Mouse (Mus musculus) kidney, postnatal 25 days (tissue): ENCODE measurements around the gene Lsm12.

ENCODE experiments used
- DNase-seq, 2 experiments: peaks; one replicate each; pipeline ENCODE4 v3.0.0; 2021; ENCODE audit warnings: mixed read lengths in 2 of 2

Lsm12 gene

GRCm38 (mm10) chr11:102184646-102185495 lies at the start of gene Lsm12:
Lsm12 (minus strand) TSS chr11:102185296.
- DNase-seq = peak; percentile 96

GRCm38 (mm10) chr11:102230006-102230741 lies 45.1 kb upstream of the Lsm12 start, which contains the start of gene Hdac5:
Hdac5 (minus strand) TSS chr11:102230166.
- DNase-seq = peak; percentile 99 to 100

GRCm38 (mm10) chr11:102229331-102229953 lies 44.3 kb upstream of the Lsm12 start:
- no peak for DNase-seq

- DNase-seq = no peak
These were observed 43.7 kb upstream of the Lsm12 start for GRCm38 (mm10) chr11:102228646-102229268.

GRCm38 (mm10) chr11:102228191-102228545 lies 43.1 kb upstream of the Lsm12 start:
- no peak for DNase-seq

- DNase-seq = no peak
These were observed 42.4 kb upstream of the Lsm12 start for GRCm38 (mm10) chr11:102227270-102228190.

GRCm38 (mm10) chr11:102226067-102226978 lies 41.2 kb upstream of the Lsm12 start:
- no peak for DNase-seq

GRCm38 (mm10) chr11:102225221-102225620 lies 40.1 kb upstream of the Lsm12 start:
- DNase-seq = no peak

- peak; percentile 48 to 57 for DNase-seq
These were observed 39.6 kb upstream of the Lsm12 start for GRCm38 (mm10) chr11:102224686-102225085.

GRCm38 (mm10) chr11:102223166-102223565 lies 38.1 kb upstream of the Lsm12 start:
- peak; percentile 67 to 68 for DNase-seq

GRCm38 (mm10) chr11:102221954-102222351 lies 36.9 kb upstream of the Lsm12 start:
- DNase-seq = peak; percentile 65 to 85

- DNase-seq = no peak
These were observed 36.3 kb upstream of the Lsm12 start for GRCm38 (mm10) chr11:102221243-102221953.

- DNase-seq = peak in 1 of 2 experiments; percentile 54
These were observed 35.4 kb upstream of the Lsm12 start for GRCm38 (mm10) chr11:102220451-102220850.

GRCm38 (mm10) chr11:102219994-102220346 lies 34.9 kb upstream of the Lsm12 start:
- peak; percentile 50 to 73 for DNase-seq

GRCm38 (mm10) chr11:102219247-102219993 lies 34.3 kb upstream of the Lsm12 start:
- DNase-seq = peak in 1 of 2 experiments; percentile 49

GRCm38 (mm10) chr11:102218783-102219182 lies 33.7 kb upstream of the Lsm12 start:
- peak; percentile 98 to 99 for DNase-seq

- DNase-seq = peak in 1 of 2 experiments; percentile 70
These were observed 32.9 kb upstream of the Lsm12 start for GRCm38 (mm10) chr11:102217876-102218430.

GRCm38 (mm10) chr11:102217396-102217795 lies 32.3 kb upstream of the Lsm12 start:
- peak in 1 of 2 experiments; percentile 60 for DNase-seq

- peak in 1 of 2 experiments; percentile 33 for DNase-seq
These were observed 31.8 kb upstream of the Lsm12 start for GRCm38 (mm10) chr11:102216886-102217240.
